Mouse (Mus musculus): ENCODE measurements around the gene Trak1.

- TF ChIP-seq CTCF (IDR thresholded peaks at IDR 0.05; ENCODE audit: low read depth, low read length): no peak
- TF ChIP-seq POLR2A (IDR thresholded peaks at IDR 0.05; ENCODE audit: extremely low read depth, insufficient read depth, low read length): no peak
Measured at GRCm38 (mm10) chr9:121389258-121389657, 92.0 kb downstream of the Trak1 start.
